Mouse (Mus musculus): Measurements from ENCODE around the gene Htra1.

GRCm38 (mm10) chr7:130938005-130938404 lies 2.1 kb downstream of the Htra1 start:
- TF ChIP-seq CTCF (IDR thresholded peaks at IDR 0.05; ENCODE audit: low read depth, low read length) (no peak), EP300 (IDR thresholded peaks at IDR 0.05; ENCODE audit: insufficient read depth, low read depth, low read length) (no peak), POLR2A (IDR thresholded peaks at IDR 0.05; ENCODE audit: insufficient read depth, low read length) (no peak)
